Mouse (Mus musculus): ENCODE results near the gene Dscaml1. TPM values are rescaled to one million over a fixed set of nuclear protein-coding genes. Genes with fewer than 3 reads are reported as not detected.

Gene Dscaml1
- polyA plus RNA-seq, 1 experiment from 2014 or later = 0.27 TPM

DNA sequence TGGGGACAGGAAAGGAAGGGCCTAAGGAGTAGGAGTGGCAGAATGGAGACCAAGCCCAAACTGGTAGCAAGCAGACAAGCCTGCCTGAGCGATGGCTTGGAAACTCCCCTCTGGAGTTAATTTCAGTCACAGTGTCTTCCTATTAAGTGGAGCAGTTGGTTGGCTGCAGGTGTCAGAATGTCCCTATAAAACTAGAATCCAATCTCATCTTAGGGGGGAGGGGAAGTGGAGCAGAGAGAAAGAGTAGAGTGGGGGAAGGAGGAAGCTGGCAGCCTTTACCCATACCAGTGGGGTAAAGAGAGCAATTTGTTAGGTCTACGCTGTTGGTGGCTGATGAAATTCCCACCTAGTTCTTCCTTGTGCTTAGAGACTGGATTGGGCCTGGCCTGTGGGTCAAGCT lies 164.6 kb downstream of the Dscaml1 start:
- no peak overlapping the region for H3K4me2 ChIP-seq
- H3K4me1 ChIP-seq = no peaks in the 10 kb centered on the region
- no peaks in the 10 kb centered on the region for H3K36me3 ChIP-seq
- no peak overlapping the region for H3K27ac ChIP-seq
- no peaks in the 10 kb centered on the region for H3K9me3 ChIP-seq
- H3K27me3 ChIP-seq = no peaks in the 10 kb centered on the region
- H3K9ac ChIP-seq = no peak overlapping the region
- 89% methylated on average over 2 of the region's 2 CpGs for WGBS
- ATAC-seq (ENCODE audit: borderline replicate concordance, extremely low read depth, low FRiP score, low TSS enrichment) = no peak
- no peak overlapping the region for H3K4me3 ChIP-seq

DNA sequence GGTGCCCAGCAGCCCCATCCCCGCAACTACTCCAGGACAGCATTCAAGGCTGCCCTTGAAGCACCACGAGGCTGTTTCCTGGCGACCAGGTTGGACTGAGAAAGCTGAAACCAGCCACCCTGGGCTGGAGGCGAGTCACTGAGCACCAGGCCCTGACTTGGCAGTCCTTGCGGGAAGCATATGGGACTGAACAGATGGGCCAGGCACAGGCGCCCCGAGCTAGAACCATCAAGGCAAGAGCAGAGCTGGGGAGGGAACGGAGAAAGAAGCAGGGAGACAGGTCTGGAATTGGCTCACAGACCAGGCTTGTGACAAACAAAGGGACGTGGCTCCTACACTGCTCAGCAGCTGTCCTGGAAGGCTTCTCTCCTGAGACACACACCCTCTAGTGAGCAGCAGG lies 165.9 kb downstream of the Dscaml1 start:
- Histone ChIP-seq H3K27ac (no peak overlapping the region), H3K4me2 (no peak overlapping the region), H3K9me3 (no peaks in the 10 kb centered on the region), H3K9ac (no peak overlapping the region), H3K36me3 (no peaks in the 10 kb centered on the region), H3K4me1 (no peaks in the 10 kb centered on the region), H3K27me3 (no peaks in the 10 kb centered on the region), H3K4me3 (no peak overlapping the region)
- no peak for ATAC-seq (ENCODE audit: borderline replicate concordance, extremely low read depth, low FRiP score, low TSS enrichment)
- WGBS = 72% methylated on average over 9 of the region's 9 CpGs

DNA sequence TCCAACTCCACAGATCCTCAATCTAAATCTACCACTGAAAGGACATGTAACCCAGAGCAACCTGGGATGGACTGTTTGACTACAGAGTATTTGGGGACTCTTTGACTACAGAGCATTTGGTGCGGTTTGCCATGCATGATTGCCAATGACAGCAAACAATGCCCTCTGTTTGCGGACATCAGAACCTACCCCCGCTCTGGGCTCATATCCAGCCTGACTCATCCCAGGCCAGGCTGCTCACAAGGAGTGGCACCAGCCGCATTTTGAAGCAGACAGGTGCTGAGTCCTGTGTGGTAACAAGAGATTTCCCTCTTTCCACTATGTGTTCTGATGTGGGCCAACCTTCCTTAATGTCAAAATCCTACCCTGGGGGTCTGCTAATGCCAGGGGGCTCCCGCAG lies 171.7 kb downstream of the Dscaml1 start:
- ATAC-seq (ENCODE audit: borderline replicate concordance, extremely low read depth, low FRiP score, low TSS enrichment) = no peak
- Histone ChIP-seq H3K9me3 (no peaks in the 10 kb centered on the region), H3K4me3 (no peak overlapping the region), H3K4me1 (no peaks in the 10 kb centered on the region), H3K9ac (no peak overlapping the region), H3K27me3 (no peaks in the 10 kb centered on the region), H3K27ac (no peak overlapping the region), H3K4me2 (no peak overlapping the region), H3K36me3 (no peaks in the 10 kb centered on the region)
- 71% methylated on average over 5 of the region's 5 CpGs for WGBS

DNA sequence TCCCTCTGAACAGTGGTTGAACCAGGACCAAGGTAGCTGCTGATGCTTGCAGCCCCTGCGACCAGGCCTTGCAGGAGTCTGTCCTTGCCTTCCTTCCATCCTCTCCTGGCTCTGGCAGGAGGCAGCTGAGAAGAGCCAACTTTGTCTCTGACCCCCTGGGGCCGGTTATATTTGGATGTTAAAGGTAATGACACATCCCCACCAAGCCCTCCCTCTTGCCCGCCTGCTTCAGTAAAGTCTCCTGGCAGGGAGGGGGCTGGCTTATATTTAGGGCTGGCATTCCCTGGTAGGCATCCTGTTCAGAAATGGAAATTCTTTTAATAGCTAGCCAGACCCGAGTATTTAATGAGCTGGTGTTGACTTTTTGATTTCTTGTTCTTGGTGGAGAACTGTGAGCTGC lies 172.9 kb downstream of the Dscaml1 start:
- H3K36me3 ChIP-seq = no peaks in the 10 kb centered on the region
- H3K4me3 ChIP-seq = no peak overlapping the region
- no peaks in the 10 kb centered on the region for H3K4me1 ChIP-seq
- no peak overlapping the region for H3K4me2 ChIP-seq
- H3K9ac ChIP-seq = no peak overlapping the region
- 53% methylated on average over 4 of the region's 4 CpGs for WGBS
- no peaks in the 10 kb centered on the region for H3K9me3 ChIP-seq
- no peak for ATAC-seq (ENCODE audit: borderline replicate concordance, extremely low read depth, low FRiP score, low TSS enrichment)
- no peak overlapping the region for H3K27ac ChIP-seq
- no peaks in the 10 kb centered on the region for H3K27me3 ChIP-seq

DNA sequence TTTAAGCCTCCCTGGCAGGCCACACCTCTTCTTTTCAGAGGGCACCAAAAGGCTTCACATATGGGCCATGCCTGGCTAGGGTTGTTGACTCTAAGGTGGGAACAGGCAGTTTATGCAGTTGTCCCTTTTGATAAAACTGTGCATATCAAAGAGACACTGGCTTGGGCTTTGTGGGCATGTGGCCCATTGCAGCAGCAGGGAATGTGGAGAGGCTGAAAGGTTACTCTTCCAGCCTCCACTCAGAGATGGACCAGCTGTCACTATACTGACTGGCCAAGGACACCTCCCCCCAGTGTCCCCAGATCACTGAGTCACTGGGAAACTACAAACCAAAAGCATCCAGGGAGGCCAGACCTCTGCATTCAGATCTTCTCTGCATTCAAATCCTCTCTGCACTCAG lies 180.9 kb downstream of the Dscaml1 start:
- H3K27ac ChIP-seq = no peak overlapping the region
- no peaks in the 10 kb centered on the region for H3K27me3 ChIP-seq
- H3K4me3 ChIP-seq = no peak overlapping the region
- no peaks in the 10 kb centered on the region for H3K36me3 ChIP-seq
- no peak for ATAC-seq (ENCODE audit: borderline replicate concordance, extremely low read depth, low FRiP score, low TSS enrichment)
- H3K9me3 ChIP-seq = no peaks in the 10 kb centered on the region
- no peak overlapping the region for H3K9ac ChIP-seq
- H3K4me2 ChIP-seq = no peak overlapping the region
- H3K4me1 ChIP-seq = no peaks in the 10 kb centered on the region

DNA sequence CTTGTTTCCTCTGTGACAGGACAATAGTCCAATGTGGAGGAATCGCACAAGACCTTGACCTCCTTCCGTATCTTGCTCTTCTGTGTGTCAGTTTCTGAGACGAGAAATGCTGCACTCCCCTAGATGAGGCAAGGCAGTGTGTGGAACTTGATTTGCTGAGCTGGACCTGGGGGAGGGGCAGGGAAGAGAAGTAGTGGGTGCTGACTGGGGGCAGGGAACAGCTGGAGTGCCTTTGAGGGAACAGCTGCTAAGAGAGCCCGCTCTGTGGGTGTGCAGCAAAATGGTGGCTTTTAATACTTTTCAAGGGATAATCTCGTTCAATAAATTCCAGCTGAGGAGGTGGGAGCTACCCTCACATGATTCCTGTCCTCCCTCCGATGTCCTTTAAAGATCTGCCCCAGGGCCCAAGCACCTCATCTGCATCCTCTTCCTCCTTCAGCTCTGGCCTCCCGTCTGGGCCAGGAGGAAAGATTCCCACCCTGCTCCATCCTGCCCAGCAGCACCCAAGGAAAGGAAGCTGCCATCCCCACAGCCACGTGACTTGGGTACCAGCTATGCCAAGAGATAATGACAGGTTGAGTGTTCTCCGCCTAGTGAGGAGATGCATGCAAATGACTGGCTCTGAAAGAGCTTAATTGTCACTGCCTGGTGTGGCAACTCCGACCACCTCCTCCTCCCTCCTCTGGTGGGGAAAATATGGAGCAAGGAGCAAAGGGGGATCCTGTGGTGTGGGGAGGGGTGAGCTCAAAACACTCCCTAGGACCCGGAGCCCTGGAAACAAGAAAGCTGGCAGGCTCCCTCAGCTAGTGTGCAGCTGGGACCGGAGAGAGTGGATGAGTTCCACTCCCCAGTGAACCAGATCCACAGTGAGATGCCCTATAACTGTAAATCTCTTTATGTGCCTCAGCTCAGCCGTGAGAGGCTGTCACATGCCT lies 181.9 kb downstream of the Dscaml1 start:
- no peak overlapping the region for H3K4me2 ChIP-seq
- no peaks in the 10 kb centered on the region for H3K4me1 ChIP-seq
- no peaks in the 10 kb centered on the region for H3K36me3 ChIP-seq
- no peak overlapping the region for H3K9ac ChIP-seq
- no peaks in the 10 kb centered on the region for H3K27me3 ChIP-seq
- 36% methylated on average over 13 of the region's 13 CpGs for WGBS
- no peak overlapping the region for H3K4me3 ChIP-seq
- ATAC-seq (ENCODE audit: borderline replicate concordance, extremely low read depth, low FRiP score, low TSS enrichment) = no peak
- H3K27ac ChIP-seq = no peak overlapping the region
- no peaks in the 10 kb centered on the region for H3K9me3 ChIP-seq

DNA sequence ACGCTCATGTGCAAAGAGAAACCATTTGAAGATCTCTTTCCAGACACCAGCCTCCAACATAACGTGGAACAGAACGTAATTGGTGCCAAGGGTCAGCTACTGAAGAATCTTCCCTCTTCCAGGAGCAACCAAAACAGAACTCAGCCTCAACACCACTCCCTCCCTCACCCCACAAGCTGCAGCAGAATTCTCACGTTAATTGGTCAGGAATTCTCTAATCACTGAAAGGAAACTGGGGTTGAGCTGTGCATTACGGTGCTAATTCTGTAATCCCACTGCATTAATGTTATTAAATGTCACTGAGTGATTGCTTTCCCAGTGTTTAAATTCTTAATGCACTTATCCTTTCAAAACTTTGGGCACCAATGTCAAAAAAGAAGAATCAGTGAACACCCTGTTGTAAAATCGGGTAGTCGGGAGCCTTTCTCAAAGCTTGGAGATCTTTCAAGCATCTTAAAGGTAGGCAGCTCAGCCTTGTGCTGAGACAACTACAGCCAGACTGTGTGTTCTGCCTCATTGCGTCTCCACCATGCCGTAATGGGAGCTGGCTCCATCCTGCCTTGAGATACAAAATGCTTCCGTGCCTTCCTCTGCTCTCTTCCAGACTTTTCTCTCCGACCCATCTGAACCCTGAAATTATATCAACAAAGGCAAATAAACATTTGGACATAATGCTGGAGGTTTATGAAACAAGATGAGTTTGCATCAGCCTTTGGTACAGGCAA lies 184.1 kb downstream of the Dscaml1 start:
- Histone ChIP-seq H3K4me1 (no peaks in the 10 kb centered on the region), H3K36me3 (no peaks in the 10 kb centered on the region), H3K9me3 (no peaks in the 10 kb centered on the region), H3K27me3 (no peaks in the 10 kb centered on the region), H3K4me2 (no peak overlapping the region), H3K9ac (no peak overlapping the region), H3K27ac (no peak overlapping the region), H3K4me3 (no peak overlapping the region)
- WGBS = 52% methylated on average over 11 of the region's 11 CpGs
- no peak for ATAC-seq (ENCODE audit: borderline replicate concordance, extremely low read depth, low FRiP score, low TSS enrichment)

DNA sequence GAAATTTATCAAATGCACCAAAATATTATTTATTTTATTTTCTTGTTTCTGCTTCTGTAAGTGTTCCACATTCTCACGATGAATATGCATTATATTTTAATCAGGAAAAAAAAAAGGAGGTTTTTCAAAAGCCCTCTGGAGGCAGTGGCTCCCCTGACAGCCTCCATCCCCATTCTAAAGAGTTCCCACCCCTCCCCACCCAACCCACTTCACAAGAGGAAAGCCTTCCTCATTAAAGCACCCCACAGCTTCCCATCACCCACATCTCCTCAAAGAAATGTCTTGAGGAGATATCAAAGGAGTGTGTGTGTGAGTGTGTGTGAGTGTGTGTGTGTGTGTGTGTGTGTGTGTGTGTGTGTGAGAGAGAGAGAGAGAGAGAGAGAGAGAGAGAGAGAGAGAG lies 188.2 kb downstream of the Dscaml1 start:
- no peak overlapping the region for H3K4me3 ChIP-seq
- no peaks in the 10 kb centered on the region for H3K36me3 ChIP-seq
- H3K4me2 ChIP-seq = no peak overlapping the region
- H3K27ac ChIP-seq = no peak overlapping the region
- 74% methylated on average over 1 of the region's 1 CpGs for WGBS
- no peak overlapping the region for H3K9ac ChIP-seq
- H3K27me3 ChIP-seq = no peaks in the 10 kb centered on the region
- no peak for ATAC-seq (ENCODE audit: borderline replicate concordance, extremely low read depth, low FRiP score, low TSS enrichment)
- no peaks in the 10 kb centered on the region for H3K4me1 ChIP-seq
- H3K9me3 ChIP-seq = no peaks in the 10 kb centered on the region

DNA sequence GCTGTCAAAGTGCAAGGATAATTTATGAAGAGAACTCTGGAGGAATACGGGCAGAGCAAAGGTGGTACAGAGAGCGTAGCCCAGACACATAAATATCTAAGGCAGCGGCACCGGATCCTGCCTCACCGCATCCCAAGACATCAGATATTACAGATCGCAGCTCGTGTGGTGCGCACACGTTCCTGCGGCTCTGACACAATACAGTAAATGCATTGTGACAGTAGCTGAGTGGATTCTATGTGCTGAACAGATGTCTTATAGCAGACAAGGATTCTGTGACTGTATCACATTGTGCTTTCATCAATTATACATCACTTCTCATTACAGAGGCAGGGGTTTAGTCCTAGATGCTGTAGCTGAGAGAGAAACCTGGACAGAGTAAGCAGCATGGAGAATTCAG lies 191.5 kb downstream of the Dscaml1 start:
- H3K4me1 ChIP-seq = no peaks in the 10 kb centered on the region
- H3K27ac ChIP-seq = no peak overlapping the region
- no peaks in the 10 kb centered on the region for H3K36me3 ChIP-seq
- H3K27me3 ChIP-seq = no peaks in the 10 kb centered on the region
- no peak overlapping the region for H3K9ac ChIP-seq
- H3K4me2 ChIP-seq = no peak overlapping the region
- no peak for ATAC-seq (ENCODE audit: borderline replicate concordance, extremely low read depth, low FRiP score, low TSS enrichment)
- H3K4me3 ChIP-seq = no peak overlapping the region
- no peaks in the 10 kb centered on the region for H3K9me3 ChIP-seq
- 82% methylated on average over 10 of the region's 10 CpGs for WGBS

DNA sequence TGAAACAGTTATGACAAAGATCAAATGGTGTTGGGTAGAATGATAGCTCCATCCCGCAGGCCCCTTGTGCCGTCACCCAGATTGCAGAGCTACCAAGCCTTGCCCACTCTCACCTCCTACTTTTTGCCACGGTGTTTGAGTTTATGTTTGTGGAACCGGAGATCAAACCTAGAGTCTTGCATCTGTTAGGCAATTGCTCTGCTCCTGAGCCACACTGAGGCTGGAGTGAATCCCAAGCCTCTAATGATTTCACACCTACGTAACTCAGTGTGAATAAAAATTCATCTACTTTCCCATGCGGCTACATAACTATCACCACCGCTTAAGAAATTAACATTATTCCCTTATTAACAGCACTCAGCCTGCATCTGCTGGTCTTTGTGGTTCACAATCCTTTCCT lies 192.0 kb downstream of the Dscaml1 start:
- no peaks in the 10 kb centered on the region for H3K27me3 ChIP-seq
- no peak overlapping the region for H3K9ac ChIP-seq
- H3K4me2 ChIP-seq = no peak overlapping the region
- no peak overlapping the region for H3K27ac ChIP-seq
- ATAC-seq (ENCODE audit: borderline replicate concordance, extremely low read depth, low FRiP score, low TSS enrichment) = no peak
- WGBS = 80% methylated on average over 7 of the region's 7 CpGs
- H3K4me3 ChIP-seq = no peak overlapping the region
- H3K36me3 ChIP-seq = no peaks in the 10 kb centered on the region
- no peaks in the 10 kb centered on the region for H3K9me3 ChIP-seq
- H3K4me1 ChIP-seq = no peaks in the 10 kb centered on the region

DNA sequence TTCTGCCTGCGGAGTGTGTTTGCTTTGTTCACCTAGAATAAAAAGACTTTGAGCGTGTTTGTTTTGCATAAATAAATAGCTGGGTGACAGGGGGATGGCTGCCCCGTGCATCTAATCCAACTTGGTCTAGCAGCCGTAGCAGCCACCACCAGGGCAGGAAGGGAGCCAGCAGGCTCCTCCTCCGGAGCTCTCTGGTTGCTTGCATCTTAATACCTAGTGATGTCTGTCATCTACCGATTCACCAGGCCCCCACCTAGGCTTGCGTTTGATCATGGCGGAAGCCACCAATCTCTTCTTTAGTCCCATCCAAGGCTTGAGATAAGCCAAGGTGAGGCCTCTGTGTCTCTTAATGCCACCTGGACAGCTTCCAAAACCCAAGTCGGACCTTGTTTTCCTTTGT lies 193.6 kb downstream of the Dscaml1 start:
- Histone ChIP-seq H3K4me2 (no peak overlapping the region), H3K27ac (no peak overlapping the region), H3K9me3 (no peaks in the 10 kb centered on the region), H3K27me3 (no peaks in the 10 kb centered on the region), H3K4me3 (no peak overlapping the region), H3K9ac (no peak overlapping the region), H3K36me3 (no peaks in the 10 kb centered on the region), H3K4me1 (no peaks in the 10 kb centered on the region)
- 39% methylated on average over 9 of the region's 9 CpGs for WGBS
- no peak for ATAC-seq (ENCODE audit: borderline replicate concordance, extremely low read depth, low FRiP score, low TSS enrichment)

DNA sequence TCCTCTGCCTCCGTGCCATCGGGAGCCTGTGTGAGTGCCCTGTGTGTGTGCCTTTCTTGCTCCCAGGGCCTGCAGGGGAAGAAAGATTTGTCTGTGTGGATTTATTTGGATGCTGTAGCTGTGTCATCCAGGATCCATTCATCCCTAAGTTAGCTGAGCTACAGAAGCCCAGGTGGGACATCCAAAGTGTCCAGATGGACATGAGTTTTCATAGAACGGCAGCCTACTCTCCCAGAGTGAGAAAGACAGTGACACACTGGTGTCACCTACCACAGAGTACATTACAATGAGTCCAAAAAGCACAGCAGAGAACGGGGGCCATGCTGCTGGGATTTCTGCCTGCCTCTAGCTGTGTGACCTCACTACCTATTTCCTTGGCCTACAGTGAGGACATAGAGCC lies 194.5 kb downstream of the Dscaml1 start:
- Histone ChIP-seq H3K9ac (no peak overlapping the region), H3K4me3 (no peak overlapping the region), H3K27ac (no peak overlapping the region), H3K4me1 (no peaks in the 10 kb centered on the region), H3K27me3 (no peaks in the 10 kb centered on the region), H3K9me3 (no peaks in the 10 kb centered on the region), H3K36me3 (no peaks in the 10 kb centered on the region), H3K4me2 (no peak overlapping the region)
- 81% methylated on average over 4 of the region's 4 CpGs for WGBS
- no peak for ATAC-seq (ENCODE audit: borderline replicate concordance, extremely low read depth, low FRiP score, low TSS enrichment)

Measured in lung, embryonic 15.5 days (tissue).